Mouse (Mus musculus): ENCODE results near the gene Ddit4. TPM values are rescaled to one million over a fixed set of nuclear protein-coding genes. Genes with fewer than 3 reads are reported as not detected.
A peak's percentile ranks its signal among the peaks of the same experiment; 100 is the strongest.

Gene Ddit4
- polyA plus RNA-seq, 1 experiment from 2014 or later = 58.7 TPM

GRCm38 (mm10) chr10:59978873-59979743 lies 27.5 kb upstream of the Ddit4 start:
- H3K36me3 ChIP-seq = peaks cover 4% of the 10 kb centered on the region; the same call in 1 of the 2 replicates
- WGBS = 78% methylated on average over 11 of the region's 11 CpGs
- H3K4me1 ChIP-seq = peaks cover 42% of the 10 kb centered on the region
- no peak for DNase-seq (ENCODE audit: low spot score)
- H3K27me3 ChIP-seq (ENCODE audit: low read depth, poor library complexity, severe bottlenecking) = no peaks in the 10 kb centered on the region
- H3K27ac ChIP-seq = peak overlapping the region; percentile 59
- H3K9me3 ChIP-seq (replicated peaks) = no peaks in the 10 kb centered on the region
- no peak overlapping the region for H3K4me3 ChIP-seq

- peak overlapping the region; percentile 59; the same call in 1 of the 2 replicates for H3K27ac ChIP-seq
- H3K9me3 ChIP-seq (replicated peaks) = no peaks in the 10 kb centered on the region
- H3K4me3 ChIP-seq = no peak overlapping the region
- no peaks in the 10 kb centered on the region for H3K27me3 ChIP-seq (ENCODE audit: low read depth, poor library complexity, severe bottlenecking)
- H3K4me1 ChIP-seq = peaks cover 49% of the 10 kb centered on the region
- WGBS = 75% methylated on average over 2 of the region's 2 CpGs
- DNase-seq (ENCODE audit: low spot score) = no peak
- no peaks in the 10 kb centered on the region for H3K36me3 ChIP-seq
These were observed 26.8 kb upstream of the Ddit4 start for GRCm38 (mm10) chr10:59978401-59978800.

DNA sequence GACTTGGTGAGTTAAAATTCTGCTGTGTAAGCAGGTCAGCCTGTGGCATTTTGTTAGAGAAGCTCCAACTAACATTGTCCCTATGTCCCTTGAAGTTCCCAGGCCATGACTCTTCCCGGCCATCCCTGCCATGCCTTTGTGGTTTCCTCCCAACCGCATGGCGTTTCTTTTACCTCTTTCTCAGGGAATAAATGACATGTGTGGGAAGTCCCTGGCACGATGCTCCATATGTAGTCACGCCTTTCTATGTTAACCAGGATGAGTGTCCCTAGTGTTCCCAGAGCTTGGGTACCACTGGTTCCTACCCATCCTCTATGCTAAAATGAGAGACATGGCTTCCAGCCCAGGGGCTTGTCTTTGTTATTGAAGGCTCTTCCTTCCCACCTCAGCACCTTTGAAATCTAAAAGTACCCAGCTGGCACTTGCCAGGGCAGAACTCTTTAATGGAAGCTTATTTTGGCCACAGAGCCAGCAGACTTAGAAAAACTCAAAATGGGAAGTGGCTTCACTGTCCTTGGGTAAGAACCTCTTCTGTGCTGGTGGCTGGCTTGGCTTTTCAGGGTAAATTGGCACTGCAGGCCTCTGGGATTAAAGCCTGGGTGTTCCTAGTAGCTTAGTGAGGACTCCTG lies 26.2 kb upstream of the Ddit4 start:
- no peaks in the 10 kb centered on the region for H3K27me3 ChIP-seq (ENCODE audit: low read depth, poor library complexity, severe bottlenecking)
- no peak for DNase-seq (ENCODE audit: low spot score)
- peak overlapping the region; percentile 5; the same call in 1 of the 2 replicates for H3K27ac ChIP-seq
- no peaks in the 10 kb centered on the region for H3K36me3 ChIP-seq
- 92% methylated on average over 5 of the region's 5 CpGs for WGBS
- H3K4me1 ChIP-seq = peaks cover 55% of the 10 kb centered on the region
- H3K9me3 ChIP-seq (replicated peaks) = no peaks in the 10 kb centered on the region
- H3K4me3 ChIP-seq = no peak overlapping the region

GRCm38 (mm10) chr10:59977141-59977540 lies 25.5 kb upstream of the Ddit4 start:
- H3K27ac ChIP-seq = no peak overlapping the region
- no peaks in the 10 kb centered on the region for H3K36me3 ChIP-seq

GRCm38 (mm10) chr10:59974786-59975185 lies 23.2 kb upstream of the Ddit4 start:
- Histone ChIP-seq H3K36me3 (no peaks in the 10 kb centered on the region), H3K4me3 (peak overlapping the region; percentile 25; the same call in 1 of the 2 replicates), H3K9me3 (replicated peaks) (no peaks in the 10 kb centered on the region), H3K4me1 (peaks cover 62% of the 10 kb centered on the region), H3K27me3 (ENCODE audit: low read depth, poor library complexity, severe bottlenecking) (no peaks in the 10 kb centered on the region), H3K27ac (peak overlapping the region; percentile 89)
- no peak for DNase-seq (ENCODE audit: low spot score)
- 51% methylated on average over 3 of the region's 3 CpGs for WGBS

More at GRCm38 (mm10) chr10:59977141-59977540, 25.5 kb upstream of the Ddit4 start:
- no peak for DNase-seq (ENCODE audit: low spot score)
- Histone ChIP-seq H3K4me3 (no peak overlapping the region), H3K9me3 (replicated peaks) (no peaks in the 10 kb centered on the region), H3K4me1 (peaks cover 55% of the 10 kb centered on the region), H3K27me3 (ENCODE audit: low read depth, poor library complexity, severe bottlenecking) (no peaks in the 10 kb centered on the region)
- 67% methylated on average over 2 of the region's 4 CpGs for WGBS

DNA sequence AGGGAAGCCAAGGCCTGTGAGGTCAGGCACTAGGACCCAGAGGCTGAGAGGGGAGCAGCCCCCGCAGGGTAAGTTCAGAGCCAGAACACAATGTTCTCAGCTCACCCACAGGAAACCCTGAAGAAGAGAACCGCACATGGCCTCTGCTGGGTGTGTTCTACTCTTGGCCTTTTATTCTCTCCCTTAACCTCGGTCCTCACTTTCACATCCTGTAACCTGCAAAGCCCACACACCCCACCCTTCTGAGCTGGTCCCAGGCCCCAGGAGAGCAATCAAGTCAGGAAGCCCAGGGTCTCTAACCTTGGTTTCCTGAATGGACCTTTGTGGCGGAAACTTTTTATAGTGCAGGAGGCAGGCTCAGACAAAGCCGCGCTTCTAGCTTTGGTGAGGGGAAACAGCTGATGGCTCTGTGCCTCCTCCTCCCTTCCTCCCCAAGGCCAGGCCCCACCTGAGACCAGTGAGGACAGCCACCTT lies 22.6 kb upstream of the Ddit4 start:
- Histone ChIP-seq H3K4me3 (peak overlapping the region; percentile 25), H3K9me3 (replicated peaks) (no peaks in the 10 kb centered on the region), H3K27ac (peak overlapping the region; percentile 89), H3K36me3 (no peaks in the 10 kb centered on the region), H3K4me1 (peaks cover 63% of the 10 kb centered on the region), H3K27me3 (ENCODE audit: low read depth, poor library complexity, severe bottlenecking) (no peaks in the 10 kb centered on the region)
- DNase-seq (ENCODE audit: low spot score) = peak; percentile 68
- 8% methylated on average over 6 of the region's 6 CpGs for WGBS

DNA sequence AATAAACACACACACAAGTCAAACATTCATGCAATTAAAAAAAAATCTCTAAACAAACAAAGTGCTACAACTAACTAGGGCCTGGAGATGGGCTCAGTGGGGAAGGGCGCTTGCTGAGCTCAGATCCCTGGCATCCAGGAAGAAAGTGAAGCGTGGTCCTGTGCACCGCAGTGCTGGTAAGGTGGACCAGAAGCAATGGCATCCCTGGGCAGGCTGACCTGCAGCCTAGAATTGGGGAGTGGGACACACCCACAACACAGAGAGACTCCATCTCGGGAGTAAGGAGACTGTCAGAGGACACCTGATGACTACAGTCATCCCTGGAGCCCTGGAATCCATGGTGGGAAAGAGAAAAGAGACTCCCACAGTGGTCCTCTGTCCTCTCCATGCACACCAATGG lies 21.8 kb upstream of the Ddit4 start:
- Histone ChIP-seq H3K36me3 (no peaks in the 10 kb centered on the region), H3K4me1 (peaks cover 55% of the 10 kb centered on the region), H3K9me3 (replicated peaks) (no peaks in the 10 kb centered on the region), H3K4me3 (no peak overlapping the region), H3K27me3 (ENCODE audit: low read depth, poor library complexity, severe bottlenecking) (no peaks in the 10 kb centered on the region), H3K27ac (peak overlapping the region; percentile 89)
- DNase-seq (ENCODE audit: low spot score) = no peak
- WGBS = 84% methylated on average over 4 of the region's 4 CpGs

DNA sequence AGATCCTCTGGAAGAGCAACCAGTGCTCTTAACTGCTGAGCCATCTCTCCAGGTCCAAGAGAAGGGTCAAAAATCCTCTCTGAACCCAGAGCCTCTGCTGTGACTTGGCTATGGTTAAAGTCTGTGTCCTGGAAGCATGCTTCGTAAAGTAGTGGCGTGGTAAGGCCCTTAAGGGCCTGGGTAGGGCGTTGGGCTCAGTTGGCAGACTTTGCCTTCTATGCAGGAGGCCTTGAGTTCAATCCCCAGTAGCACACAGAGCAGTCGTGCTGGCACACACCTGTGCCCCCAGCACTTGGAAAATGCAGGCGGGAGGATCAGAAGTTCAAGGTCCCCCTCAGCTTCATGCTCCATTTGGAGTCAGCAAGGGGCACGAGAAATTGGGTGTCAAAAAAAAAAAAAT lies 21.4 kb upstream of the Ddit4 start:
- WGBS = 83% methylated on average over 6 of the region's 6 CpGs
- H3K9me3 ChIP-seq (replicated peaks) = no peaks in the 10 kb centered on the region
- H3K27ac ChIP-seq = peak overlapping the region; percentile 89; the same call in 1 of the 2 replicates
- no peaks in the 10 kb centered on the region for H3K27me3 ChIP-seq (ENCODE audit: low read depth, poor library complexity, severe bottlenecking)
- no peaks in the 10 kb centered on the region for H3K36me3 ChIP-seq
- H3K4me1 ChIP-seq = peaks cover 51% of the 10 kb centered on the region
- H3K4me3 ChIP-seq = no peak overlapping the region
- no peak for DNase-seq (ENCODE audit: low spot score)

DNA sequence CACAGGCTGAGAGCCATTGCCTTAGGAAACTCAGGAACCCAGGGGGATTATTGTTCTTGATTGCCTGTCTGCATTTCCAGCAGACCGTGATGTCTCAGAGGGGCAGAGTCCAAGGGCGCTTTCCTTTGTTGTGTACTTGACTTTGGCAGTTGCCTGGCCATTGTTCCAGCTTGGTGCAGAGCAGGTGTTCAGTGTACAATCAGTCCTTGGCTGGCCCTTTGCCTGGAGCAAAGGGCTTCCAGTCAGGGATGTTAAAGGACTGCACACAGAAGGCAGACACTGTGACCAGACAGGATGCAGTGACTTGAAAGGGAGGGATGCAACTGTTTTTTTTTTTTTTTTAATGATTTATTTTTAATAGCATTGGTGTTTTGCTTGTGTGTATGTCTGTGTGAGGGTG lies 20.9 kb upstream of the Ddit4 start:
- 82% methylated on average over 2 of the region's 2 CpGs for WGBS
- DNase-seq (ENCODE audit: low spot score) = no peak

GRCm38 (mm10) chr10:59971813-59972212 lies 20.2 kb upstream of the Ddit4 start:
- Histone ChIP-seq H3K36me3 (no peaks in the 10 kb centered on the region), H3K27me3 (ENCODE audit: low read depth, poor library complexity, severe bottlenecking) (no peaks in the 10 kb centered on the region), H3K27ac (peak overlapping the region; percentile 46; the same call in 1 of the 2 replicates), H3K4me1 (peaks cover 51% of the 10 kb centered on the region), H3K4me3 (no peak overlapping the region), H3K9me3 (replicated peaks) (no peaks in the 10 kb centered on the region)
- 89% methylated on average over 8 of the region's 8 CpGs for WGBS
- DNase-seq (ENCODE audit: low spot score) = no peak

More for the DNA sequence above, 20.9 kb upstream of the Ddit4 start:
- no peaks in the 10 kb centered on the region for H3K27me3 ChIP-seq (ENCODE audit: low read depth, poor library complexity, severe bottlenecking)
- H3K9me3 ChIP-seq (replicated peaks) = no peaks in the 10 kb centered on the region
- no peaks in the 10 kb centered on the region for H3K36me3 ChIP-seq
- peaks cover 51% of the 10 kb centered on the region for H3K4me1 ChIP-seq
- H3K27ac ChIP-seq = peak overlapping the region; percentile 23; the same call in 1 of the 2 replicates
- no peak overlapping the region for H3K4me3 ChIP-seq

GRCm38 (mm10) chr10:59970450-59971062 lies 18.9 kb upstream of the Ddit4 start:
- Histone ChIP-seq H3K9me3 (replicated peaks) (no peaks in the 10 kb centered on the region), H3K4me1 (peaks cover 56% of the 10 kb centered on the region)
- WGBS = 21% methylated on average over 6 of the region's 6 CpGs

DNA sequence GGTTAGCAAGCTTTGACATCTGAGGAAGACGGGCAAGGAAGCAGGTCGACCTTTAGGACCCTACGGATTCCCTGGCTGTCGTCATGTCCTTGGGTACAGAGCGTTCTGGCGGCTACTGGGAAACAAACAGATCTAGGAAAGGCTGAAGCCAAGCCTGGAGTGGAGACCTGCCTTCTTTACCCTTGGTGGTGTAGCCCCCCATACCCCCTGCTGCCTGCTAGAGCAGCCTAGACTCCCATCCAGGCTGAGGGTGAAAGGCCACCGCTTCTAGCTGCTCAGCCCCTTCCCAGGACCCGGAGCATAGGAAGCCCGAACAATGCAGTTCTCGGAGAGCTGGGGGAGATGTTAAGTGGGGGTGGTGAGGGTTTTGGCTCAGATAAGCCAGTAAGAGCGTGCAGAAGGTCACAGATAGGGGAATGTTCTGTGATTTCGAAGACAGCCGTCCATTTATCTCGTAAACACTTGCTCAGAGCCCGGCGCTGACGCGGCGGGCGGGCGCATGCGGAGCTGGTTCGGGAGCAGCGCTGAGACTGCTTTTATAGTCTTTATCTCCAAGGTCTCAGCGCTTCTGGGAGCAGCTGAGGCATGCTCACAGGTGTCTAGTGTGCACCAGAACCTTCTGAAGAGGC lies 18.3 kb upstream of the Ddit4 start:
- H3K36me3 ChIP-seq = no peaks in the 10 kb centered on the region
- DNase-seq (ENCODE audit: low spot score) = peak; percentile 73
- peak overlapping the region; percentile 61 for H3K4me3 ChIP-seq
- H3K4me1 ChIP-seq = peaks cover 58% of the 10 kb centered on the region
- peak overlapping the region; percentile 95 for H3K27ac ChIP-seq
- no peaks in the 10 kb centered on the region for H3K9me3 ChIP-seq (replicated peaks)
- H3K27me3 ChIP-seq (ENCODE audit: low read depth, poor library complexity, severe bottlenecking) = no peaks in the 10 kb centered on the region
- under 1% methylated on average over 25 of the region's 25 CpGs for whole genome bisulfite sequencing

More at GRCm38 (mm10) chr10:59970450-59971062, 18.9 kb upstream of the Ddit4 start:
- no peaks in the 10 kb centered on the region for H3K27me3 ChIP-seq (ENCODE audit: low read depth, poor library complexity, severe bottlenecking)
- H3K4me3 ChIP-seq = peak overlapping the region; percentile 61
- H3K27ac ChIP-seq = peak overlapping the region; percentile 95
- no peaks in the 10 kb centered on the region for H3K36me3 ChIP-seq
- peak; percentile 48 for DNase-seq (ENCODE audit: low spot score)

Measured in limb, embryonic 10.5 days (tissue).